Mouse (Mus musculus) A20 (cell line): ENCODE results near the gene Caap1.
A peak's percentile ranks its signal among the peaks of the same experiment; 100 is the strongest.

Experiments
- DNase-seq: peaks from one replicate; pipeline ENCODE4 v3.0.0-alpha.2; 2011; ENCODE audit warnings: low read depth, low spot score

Caap1 gene

DNA sequence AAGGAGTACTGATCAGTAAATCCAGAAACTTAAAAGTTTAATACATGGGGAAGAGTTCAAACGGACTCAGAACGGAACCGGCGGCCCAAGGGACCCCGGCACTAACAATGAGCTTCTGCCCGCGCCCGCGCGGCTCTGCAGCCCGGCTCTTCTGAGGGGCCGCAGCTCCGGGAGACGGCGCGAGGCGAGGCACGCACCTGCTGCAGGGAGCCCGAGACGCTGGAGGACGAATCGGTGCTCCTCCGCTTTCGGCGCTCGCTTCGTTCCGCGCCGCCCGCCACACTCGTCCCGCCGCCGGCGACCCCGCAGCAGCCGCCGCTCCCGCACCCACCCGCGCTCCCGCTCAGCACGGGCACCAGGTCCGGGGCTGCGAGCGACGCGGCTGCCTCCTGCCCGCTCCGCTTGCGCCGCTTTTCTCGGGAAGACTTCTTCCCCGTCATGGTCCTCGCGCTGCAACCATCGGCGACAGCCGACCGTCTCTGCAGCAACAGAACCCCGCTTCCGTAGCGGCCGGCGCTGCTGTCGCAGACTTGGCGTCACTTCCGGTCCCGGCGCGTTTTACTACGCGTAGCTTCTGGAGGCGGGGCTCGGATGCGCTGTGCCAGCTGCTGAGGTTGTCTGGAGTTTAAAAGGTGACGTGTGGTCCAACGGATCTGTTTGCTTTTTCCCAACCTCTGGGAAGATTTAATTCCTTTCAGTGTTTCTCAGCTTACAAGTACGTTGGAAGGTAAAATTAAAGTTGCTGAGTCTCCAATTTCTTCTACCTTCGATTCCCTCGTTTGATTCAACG is at the start of gene Caap1, which contains the start of gene Gm10306:
Gene Caap1 (minus strand): TSS at position 532 of the 790 bp plus-strand sequence.
Gene Gm10306 (plus strand): TSS at position 282 of the 790 bp plus-strand sequence.
- peak; percentile 95 for DNase-seq

DNA sequence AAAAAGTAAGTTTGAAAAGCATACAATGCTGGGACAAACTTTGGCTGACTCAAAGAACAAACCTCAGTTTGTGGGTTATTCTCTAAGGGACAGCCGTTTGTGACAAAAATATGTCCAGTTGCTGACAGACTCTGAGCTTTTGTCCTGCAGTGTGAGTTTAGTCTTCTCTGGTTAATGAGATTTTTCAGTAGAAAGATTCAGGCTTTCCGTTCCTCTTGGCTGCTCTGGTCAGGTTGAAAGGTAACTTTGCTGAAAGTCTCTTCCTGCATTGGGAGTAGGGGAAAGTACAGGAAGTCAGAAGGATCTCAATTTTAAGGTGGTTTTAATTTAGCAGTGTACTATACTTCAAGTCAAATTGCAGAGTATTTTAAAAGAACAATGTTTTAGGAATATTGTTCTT is 49.0 kb upstream of the Caap1 start:
- no peak for DNase-seq

- DNase-seq, result no peak
These were observed 47.9 kb upstream of the Caap1 start for GRCm38 (mm10) chr4:94604452-94605019.

GRCm38 (mm10) chr4:94603031-94603629 is 46.5 kb upstream of the Caap1 start, which contains the start of gene Plaa:
Gene Plaa (minus strand): TSS chr4:94603244.
- peak; percentile 97 for DNase-seq

DNA sequence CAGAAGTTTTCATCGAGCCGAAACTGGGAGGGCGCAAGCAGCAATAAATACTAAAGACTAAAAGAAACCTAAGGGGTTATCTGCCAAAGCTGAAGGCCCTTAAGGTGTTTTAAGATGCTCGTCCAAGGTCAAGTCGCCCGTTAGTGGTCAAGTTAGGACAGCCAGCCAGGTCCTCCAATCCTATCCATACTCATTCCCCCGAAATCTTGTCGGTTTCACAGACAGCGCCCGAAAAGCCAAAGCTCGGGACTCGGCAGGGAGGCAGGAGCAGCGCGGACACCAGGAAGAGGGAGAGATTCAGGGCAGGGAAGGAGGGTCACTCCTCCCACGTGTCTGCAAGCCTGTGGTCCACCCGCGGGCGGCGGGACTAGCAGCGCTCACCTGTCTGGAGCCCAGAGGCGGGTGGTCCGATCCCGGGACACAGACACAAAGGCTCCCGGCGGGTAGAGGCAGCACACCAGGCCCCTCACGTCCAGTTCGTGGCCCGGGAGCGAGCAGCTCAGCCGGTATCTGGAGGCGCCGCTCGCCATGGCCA is 46.0 kb upstream of the Caap1 start:
- DNase-seq, result no peak

GRCm38 (mm10) chr4:94601395-94601794 is 44.8 kb upstream of the Caap1 start:
- peak; percentile 52 for DNase-seq

DNA sequence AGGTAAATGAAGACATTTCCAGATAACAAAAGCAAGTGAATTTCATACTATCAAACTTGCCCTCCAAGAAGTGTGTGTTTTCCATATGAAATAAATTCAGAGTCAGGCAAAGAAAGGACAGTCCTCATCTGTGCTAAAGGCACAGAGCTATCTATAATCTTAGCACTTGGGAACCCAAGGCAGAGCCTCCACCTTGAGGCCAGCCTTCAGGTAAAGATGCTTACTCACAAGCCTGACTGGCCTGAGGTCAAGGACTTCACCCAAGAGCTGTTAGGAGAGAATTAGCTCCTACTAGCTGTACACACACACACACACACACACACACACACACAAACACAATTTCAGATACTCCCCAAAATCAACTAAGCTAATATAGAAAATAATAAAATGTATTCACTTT is 36.1 kb upstream of the Caap1 start:
- no peak for DNase-seq

DNA sequence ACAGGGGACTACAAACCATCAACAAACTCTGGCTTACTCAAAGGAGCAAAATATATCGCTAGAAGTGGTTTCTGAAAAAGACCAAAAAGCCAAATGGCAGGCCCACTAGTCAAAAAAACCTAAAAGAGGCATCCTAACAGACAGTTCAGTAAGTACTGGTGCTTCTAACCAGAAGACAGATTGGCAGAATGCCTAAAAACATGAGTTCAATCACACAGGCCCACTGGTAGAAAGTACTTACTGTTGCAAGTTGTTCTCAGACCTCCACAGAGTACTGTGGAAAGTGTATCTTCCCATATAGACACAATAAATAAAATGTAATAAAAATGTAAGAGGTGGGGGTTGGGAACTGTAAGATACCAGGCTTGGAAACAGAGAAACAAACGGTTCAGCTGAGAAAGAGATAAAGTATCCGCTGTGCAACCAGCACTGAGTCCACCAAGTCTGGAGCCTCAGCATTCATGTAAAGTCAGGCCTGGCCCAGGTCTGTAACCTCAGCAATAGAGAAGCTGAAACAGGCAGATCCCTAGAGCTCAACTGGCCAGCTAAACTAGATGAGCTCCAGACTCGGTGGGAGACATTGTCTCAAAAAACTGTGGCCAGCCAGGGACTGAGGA is 35.3 kb upstream of the Caap1 start:
- DNase-seq, result no peak

- no peak for DNase-seq
These were observed 16.1 kb upstream of the Caap1 start for GRCm38 (mm10) chr4:94572677-94573076.

DNA sequence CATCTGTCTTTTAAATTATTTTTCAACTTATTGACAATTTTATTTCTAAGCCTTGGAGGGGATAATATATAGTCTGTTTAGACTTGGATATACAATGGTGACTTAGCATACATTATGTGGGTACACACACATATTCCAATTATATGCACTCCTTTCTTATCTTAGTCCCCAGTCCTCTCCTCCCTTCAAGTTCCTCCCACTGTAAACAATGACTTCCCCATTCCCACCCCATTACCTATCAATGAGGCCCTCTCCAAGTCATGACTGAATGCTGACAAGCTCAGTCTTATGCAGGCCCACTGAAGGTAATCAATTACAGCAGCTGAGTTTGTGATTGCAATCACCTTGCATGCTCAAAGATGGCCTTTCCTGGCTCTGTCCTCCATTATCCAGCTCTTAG is 7.7 kb upstream of the Caap1 start:
- no peak for DNase-seq

- DNase-seq, result no peak
These were observed 5.5 kb upstream of the Caap1 start for GRCm38 (mm10) chr4:94561954-94562648.

- DNase-seq, result no peak
These were observed 3.7 kb upstream of the Caap1 start for GRCm38 (mm10) chr4:94560316-94560715.

GRCm38 (mm10) chr4:94559266-94559665 is 2.7 kb upstream of the Caap1 start:
- DNase-seq, result no peak

GRCm38 (mm10) chr4:94557145-94557544 is 549 bp upstream of the Caap1 start:
- no peak for DNase-seq

GRCm38 (mm10) chr4:94554955-94555494 is 1.6 kb downstream of the Caap1 start:
- DNase-seq, result peak; percentile 18

DNA sequence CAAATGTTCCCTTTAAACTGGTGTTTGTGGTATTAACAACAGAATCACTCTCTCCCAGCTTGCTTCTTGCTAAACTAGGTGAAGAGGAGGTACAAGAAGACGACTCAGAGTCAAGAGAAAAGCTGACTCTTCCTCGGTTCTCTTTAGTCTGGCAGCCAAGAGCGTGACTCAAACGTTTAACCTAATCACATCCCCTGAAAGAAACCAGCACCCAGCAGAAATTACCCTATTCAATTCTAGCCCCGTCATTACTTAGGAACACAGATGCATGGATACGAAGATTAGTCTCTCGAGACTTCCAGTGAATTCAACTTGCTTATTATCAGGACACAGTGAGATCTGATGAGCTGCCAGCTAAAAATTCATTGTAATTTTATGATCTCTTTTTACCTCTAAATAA is 12.3 kb downstream of the Caap1 start:
- DNase-seq, result no peak

- peak; percentile 29 for DNase-seq
These were observed 13.6 kb downstream of the Caap1 start for GRCm38 (mm10) chr4:94543041-94543440.

- no peak for DNase-seq
These were observed 23.4 kb downstream of the Caap1 start for GRCm38 (mm10) chr4:94533205-94533604.

DNA sequence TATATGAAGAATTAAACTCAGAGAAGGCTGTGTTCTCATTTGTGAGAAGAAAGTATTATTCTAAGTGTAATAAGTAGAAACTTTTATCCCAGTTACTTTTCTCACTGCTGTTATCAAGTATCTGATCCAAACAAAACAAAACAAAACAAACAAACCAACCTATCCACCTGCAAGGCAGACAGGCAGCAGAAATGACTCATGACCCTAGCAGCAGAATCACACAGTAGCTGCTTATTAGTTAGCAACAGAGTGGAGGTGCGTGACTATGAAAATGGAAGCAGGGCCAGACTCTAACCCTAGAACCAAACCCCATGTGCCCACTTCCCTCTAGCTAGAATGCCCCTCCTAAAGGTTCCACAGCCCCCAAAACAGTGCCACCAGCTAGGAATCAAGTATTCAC is 27.1 kb downstream of the Caap1 start:
- DNase-seq, result no peak

GRCm38 (mm10) chr4:94523321-94523720 is 33.3 kb downstream of the Caap1 start:
- peak; percentile 49 for DNase-seq

- DNase-seq, result peak; percentile 74
These were observed 39.0 kb downstream of the Caap1 start for GRCm38 (mm10) chr4:94517631-94518030.
